Mouse (Mus musculus) megakaryocyte, embryonic 14.5 days (primary cell): Measurements from ENCODE around the gene Ddx20. TPM values are rescaled to one million over a fixed set of nuclear protein-coding genes. Genes with fewer than 3 reads are reported as not detected.

Experiments
- H3K27me3 ChIP-seq: replicated peaks from 2 replicates; pipeline ENCODE3; 2012; ENCODE audit warnings: inconsistent platforms
- H3K36me3 ChIP-seq: replicated peaks from 2 replicates; pipeline ENCODE3; 2012; ENCODE audit warnings: low read length, inconsistent platforms, mixed read lengths
- H3K4me1 ChIP-seq: 2 replicates; pipeline ENCODE4 v1.6.1; 2012; ENCODE audit warnings: inconsistent platforms
- H3K4me3 ChIP-seq: replicated peaks from 2 replicates; pipeline ENCODE3; 2012; ENCODE audit warnings: moderate library complexity, mild to moderate bottlenecking, inconsistent platforms
- H3K9me3 ChIP-seq: 2 replicates; pipeline ENCODE4 v1.6.1; 2012; ENCODE audit warnings: inconsistent platforms
- FLI1 ChIP-seq: IDR thresholded peaks from 2 replicates; pipeline ENCODE4 v1.6.1; 2012; ENCODE audit warnings: low read length, inconsistent platforms, mixed read lengths
- GATA1 ChIP-seq: IDR thresholded peaks from 3 replicates; pipeline ENCODE4 v1.6.1; 2012; ENCODE audit warnings: mixed read lengths, low read length, inconsistent platforms, borderline replicate concordance
- polyA plus RNA-seq: library from polyadenylated mRNA; stranded (reverse); fragments of >175 nt; gene quantifications from 2 replicates; pipeline ENCODE4 v1.2.3, GENCODE M21; 2012; ENCODE audit warnings: low replicate concordance; ENCODE audit not compliant: insufficient read depth

The Ddx20 gene
- polyA plus RNA-seq, 1 experiment = 2.9 TPM

DNA sequence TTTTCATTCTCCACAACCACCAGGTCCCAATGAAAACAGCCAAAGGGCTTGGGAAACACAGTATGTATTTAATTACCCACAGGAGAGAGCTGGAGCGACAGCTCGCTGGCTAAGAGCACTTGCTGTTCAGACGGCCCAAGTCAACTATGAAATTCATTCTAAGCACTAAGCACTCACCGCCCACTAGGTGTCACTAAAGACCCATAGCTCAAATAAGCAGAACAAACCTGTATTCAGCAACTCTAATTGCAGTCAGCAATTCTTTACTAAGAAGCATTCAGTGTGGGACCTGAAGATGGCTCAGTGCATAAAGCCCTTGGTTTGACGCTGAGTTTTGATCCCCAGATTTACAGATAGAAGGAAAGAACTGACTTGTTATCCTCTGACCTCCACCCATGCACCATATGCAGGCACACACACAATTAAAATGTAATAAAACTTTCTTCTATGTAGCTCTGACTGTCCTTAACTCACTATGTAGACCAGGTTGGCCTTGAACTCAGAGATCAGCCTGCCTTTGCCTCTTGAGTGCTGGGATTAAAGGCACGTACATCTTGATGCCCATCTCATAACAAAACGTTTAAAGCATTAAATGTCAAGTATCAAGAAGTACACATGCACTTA is 12.7 kb downstream of the Ddx20 start:
- Histone ChIP-seq H3K4me1 (peaks cover 35% of the 10 kb centered on the region), H3K27me3 (no peaks in the 10 kb centered on the region), H3K36me3 (peaks cover 29% of the 10 kb centered on the region), H3K4me3 (no peak overlapping the region), H3K9me3 (no peaks in the 10 kb centered on the region)
- no peak for TF ChIP-seq FLI1
- TF ChIP-seq GATA1 = no peak

DNA sequence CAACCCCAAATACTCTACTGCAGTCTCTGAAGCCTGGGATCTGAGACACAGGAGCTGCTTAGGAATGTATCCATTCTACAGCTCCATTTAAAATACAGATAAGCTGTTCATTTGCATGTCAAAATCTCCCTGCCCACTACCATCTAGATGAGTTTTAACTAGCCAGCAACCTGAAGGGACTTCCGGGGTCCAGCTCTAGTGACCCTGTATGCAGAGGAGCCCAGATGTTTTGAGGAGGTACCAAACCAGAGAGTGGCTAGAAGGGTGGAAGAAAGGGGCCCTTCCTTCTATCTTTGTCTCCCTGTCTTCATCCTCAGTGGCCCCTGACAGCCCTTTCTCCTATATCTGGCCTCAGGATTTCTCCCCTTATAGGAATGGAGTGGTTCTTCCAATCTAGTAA is 16.6 kb downstream of the Ddx20 start:
- no peak for TF ChIP-seq FLI1
- Histone ChIP-seq H3K9me3 (no peaks in the 10 kb centered on the region), H3K4me1 (peaks cover 39% of the 10 kb centered on the region), H3K27me3 (peaks cover 19% of the 10 kb centered on the region), H3K4me3 (no peak overlapping the region), H3K36me3 (no peaks in the 10 kb centered on the region)

DNA sequence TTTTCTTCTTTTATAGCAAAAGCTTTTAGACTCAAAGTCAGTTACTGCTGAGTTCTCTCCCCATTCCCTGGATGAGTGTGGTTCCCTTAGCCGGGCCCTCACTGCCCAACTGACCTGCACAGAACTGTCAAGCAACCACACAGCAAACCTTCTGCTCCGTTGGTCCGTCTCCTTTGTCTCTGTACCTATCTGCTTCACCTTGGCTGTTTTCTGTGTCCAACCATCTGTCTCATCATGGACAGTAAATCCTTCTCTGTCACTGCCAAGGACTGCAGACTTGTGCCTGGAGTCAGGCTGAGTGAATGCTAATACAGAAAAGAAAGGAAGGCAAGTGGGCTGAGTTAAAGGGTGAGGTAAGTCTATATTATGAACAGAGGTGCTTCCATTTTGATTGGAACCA is 17.6 kb downstream of the Ddx20 start:
- Histone ChIP-seq H3K9me3 (no peaks in the 10 kb centered on the region), H3K4me3 (no peak overlapping the region), H3K4me1 (peaks cover 32% of the 10 kb centered on the region), H3K36me3 (no peaks in the 10 kb centered on the region), H3K27me3 (peaks cover 26% of the 10 kb centered on the region)
- no peak for TF ChIP-seq FLI1

GRCm38 (mm10) chr3:105668161-105668560 is 19.2 kb downstream of the Ddx20 start:
- Histone ChIP-seq H3K36me3 (no peaks in the 10 kb centered on the region), H3K27me3 (peaks cover 30% of the 10 kb centered on the region), H3K4me1 (peaks cover 27% of the 10 kb centered on the region), H3K4me3 (peak overlapping the region; percentile 40), H3K9me3 (no peaks in the 10 kb centered on the region)
- TF ChIP-seq GATA1 = no peak
- no peak for TF ChIP-seq FLI1

GRCm38 (mm10) chr3:105666996-105667523 is 20.3 kb downstream of the Ddx20 start:
- Histone ChIP-seq H3K4me1 (peaks cover 21% of the 10 kb centered on the region), H3K36me3 (no peaks in the 10 kb centered on the region), H3K4me3 (no peak overlapping the region), H3K27me3 (peaks cover 34% of the 10 kb centered on the region), H3K9me3 (no peaks in the 10 kb centered on the region)
- TF ChIP-seq FLI1 (no peak), GATA1 (no peak)

GRCm38 (mm10) chr3:105665105-105665765 is 22.1 kb downstream of the Ddx20 start:
- no peaks in the 10 kb centered on the region for H3K36me3 ChIP-seq
- no peak overlapping the region for H3K4me3 ChIP-seq
- peaks cover 37% of the 10 kb centered on the region for H3K27me3 ChIP-seq
- TF ChIP-seq GATA1 (no peak), FLI1 (no peak)
- H3K4me1 ChIP-seq = peaks cover 17% of the 10 kb centered on the region
- H3K9me3 ChIP-seq = no peaks in the 10 kb centered on the region

GRCm38 (mm10) chr3:105663043-105663442 is 24.3 kb downstream of the Ddx20 start:
- Histone ChIP-seq H3K4me3 (no peak overlapping the region), H3K27me3 (peaks cover 35% of the 10 kb centered on the region), H3K9me3 (no peaks in the 10 kb centered on the region), H3K4me1 (peaks cover 19% of the 10 kb centered on the region), H3K36me3 (no peaks in the 10 kb centered on the region)
- TF ChIP-seq GATA1 = no peak
- no peak for TF ChIP-seq FLI1

DNA sequence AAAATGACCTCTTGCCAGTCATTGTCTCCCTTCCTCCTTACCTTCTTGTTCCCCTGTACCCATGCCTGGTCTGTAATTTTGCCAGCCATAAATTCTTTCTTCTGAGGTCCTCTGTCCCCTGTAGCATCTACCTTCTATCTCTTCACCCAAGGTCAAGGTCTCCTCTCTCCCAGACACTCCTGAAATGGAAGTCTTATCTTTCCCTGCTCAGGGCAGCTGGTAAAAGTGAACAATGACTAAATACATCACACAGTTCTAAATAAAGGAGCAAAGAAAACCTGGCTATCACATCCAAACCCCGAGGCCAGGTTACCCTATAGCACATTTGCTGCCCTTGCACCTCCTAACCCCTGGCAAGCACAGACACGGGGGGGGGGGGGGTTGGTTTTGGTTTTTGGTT is 26.8 kb downstream of the Ddx20 start:
- TF ChIP-seq GATA1 (no peak), FLI1 (no peak)
- no peak overlapping the region for H3K4me3 ChIP-seq
- peaks cover 14% of the 10 kb centered on the region for H3K9me3 ChIP-seq
- H3K27me3 ChIP-seq = peaks cover 19% of the 10 kb centered on the region
- H3K4me1 ChIP-seq = peaks cover 25% of the 10 kb centered on the region
- no peaks in the 10 kb centered on the region for H3K36me3 ChIP-seq

DNA sequence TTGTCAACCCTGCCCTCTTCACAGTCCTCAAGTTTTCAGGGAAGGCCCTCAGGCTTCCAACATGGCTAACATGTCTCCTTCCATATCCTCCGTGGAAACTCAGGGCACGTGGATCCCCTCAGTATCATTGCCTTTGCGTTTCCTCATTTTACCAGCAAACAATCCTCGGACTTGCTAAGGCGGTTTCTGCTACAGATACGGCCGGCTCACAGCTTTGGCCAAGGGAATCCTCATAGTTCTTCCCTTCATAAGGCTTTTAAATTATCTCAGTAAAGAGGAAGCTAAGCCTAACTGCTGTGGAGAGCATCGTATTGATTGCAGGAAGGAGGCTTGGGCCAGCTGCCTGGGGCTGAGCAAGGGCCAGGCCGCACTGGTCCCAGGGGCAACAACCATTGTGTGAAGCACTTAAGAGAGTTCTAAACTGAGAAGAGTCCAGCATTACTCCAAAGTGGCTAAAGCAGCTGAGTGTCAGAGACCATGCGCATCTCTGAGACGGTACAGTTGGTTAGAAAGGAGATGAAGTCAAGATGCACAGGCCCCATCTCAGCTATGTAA is 32.3 kb downstream of the Ddx20 start:
- no peaks in the 10 kb centered on the region for H3K36me3 ChIP-seq
- H3K4me3 ChIP-seq = no peak overlapping the region
- H3K4me1 ChIP-seq = peaks cover 42% of the 10 kb centered on the region
- TF ChIP-seq FLI1 = no peak
- peaks cover 19% of the 10 kb centered on the region for H3K9me3 ChIP-seq
- H3K27me3 ChIP-seq = peaks cover 21% of the 10 kb centered on the region

DNA sequence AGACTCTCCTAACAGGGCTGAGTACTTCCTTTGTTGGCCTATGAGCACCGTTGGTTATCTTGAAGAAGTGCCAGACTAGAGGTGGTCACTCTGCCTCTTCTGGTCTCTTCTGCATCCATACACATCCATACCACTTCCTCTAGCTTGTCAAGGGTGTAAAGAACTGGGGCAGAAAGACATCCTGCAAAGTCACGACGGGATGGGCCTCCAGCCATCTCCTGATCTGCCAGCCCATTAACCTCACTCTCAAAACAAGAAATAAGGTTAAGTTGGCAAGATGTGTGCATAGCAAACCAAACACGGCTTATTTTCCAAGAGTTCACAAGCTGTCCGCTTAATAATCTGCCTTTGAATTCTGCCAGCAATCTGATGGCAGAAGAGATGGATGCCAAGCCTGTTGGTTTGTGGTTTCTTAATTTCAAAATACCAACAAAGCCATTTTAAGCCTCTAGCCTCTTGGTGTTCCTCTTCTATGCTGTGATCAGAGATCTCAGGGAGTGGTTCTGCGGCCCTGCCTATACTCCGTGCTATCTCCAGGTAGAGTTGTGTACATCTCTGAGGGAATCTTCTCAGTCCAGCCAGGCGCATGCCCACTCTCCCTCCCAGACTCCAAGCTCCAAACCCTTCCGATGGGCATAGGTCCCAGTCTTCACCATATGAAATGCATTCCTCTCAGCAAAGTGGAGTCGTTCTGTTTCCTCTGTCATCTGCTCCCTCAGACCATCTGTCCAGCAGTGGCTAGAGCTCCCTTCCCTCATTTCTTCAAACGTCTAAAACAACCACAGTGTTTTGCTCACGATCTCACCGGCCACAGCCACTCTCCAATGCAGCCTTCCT is 33.6 kb downstream of the Ddx20 start:
- no peaks in the 10 kb centered on the region for H3K36me3 ChIP-seq
- peaks cover 26% of the 10 kb centered on the region for H3K27me3 ChIP-seq
- TF ChIP-seq FLI1 (no peak), GATA1 (no peak)
- H3K4me1 ChIP-seq = peaks cover 39% of the 10 kb centered on the region
- H3K4me3 ChIP-seq = no peak overlapping the region
- H3K9me3 ChIP-seq = peaks cover 19% of the 10 kb centered on the region
